Mouse (Mus musculus) Patski (cell line): ENCODE results near the gene Akp3. TPM values are rescaled to one million over a fixed set of nuclear protein-coding genes. Genes with fewer than 3 reads are reported as not detected.

Source experiments
- ATAC-seq: fragments of 100-300 bp; one replicate; pipeline ENCODE4 v1.8.0; 2021
- CTCF ChIA-PET: fragments of 350-600 bp; sonication (Branson Sonifier 250); formaldehyde crosslinking; loops from one replicate; lab custom pipeline; 2022; ENCODE audit warnings: inconsistent platforms; lab: Charles Lee
- POLR2A ChIA-PET: fragments of 350-600 bp; sonication (Branson Sonifier 250); formaldehyde crosslinking; loops from one replicate; lab custom pipeline; 2022; ENCODE audit warnings: antibody characterized with exemption, inconsistent platforms; lab: Charles Lee
- DNase-seq: peaks from one replicate; pipeline ENCODE4 v3.0.0-alpha.2; 2011; ENCODE audit warnings: low read depth, low spot score
- H3K27me3 ChIP-seq: fragments of 371-371 bp; one replicate; pipeline ENCODE4 v1.5.1; 2021
- CTCF ChIP-seq: fragments of 100-300 bp; IDR thresholded peaks from one replicate; pipeline ENCODE4 v1.5.1; 2021
- in situ Hi-C: fragments of 300-500 bp; cut with MboI; formaldehyde crosslinking; loops from 3 replicates; pipeline ENCODE4 v1.11.1; 2018; ENCODE audit warnings: low pct_unique_long_range_greater_than_20kb, mixed read lengths
- polyA plus RNA-seq: library from polyadenylated mRNA; unstranded; gene quantifications from one replicate; pipeline ENCODE4 v1.2.3, GENCODE M21; 2021

Gene Akp3
- polyA plus RNA-seq, 1 experiment from 2014 or later, result 0.06 TPM

GRCm38 (mm10) chr1:87111719-87112354, 12.9 kb upstream of the Akp3 start:
- H3K27me3 ChIP-seq, result no peaks in the 10 kb centered on the region
- no peak for ATAC-seq
- POLR2A ChIA-PET, result no interaction called here
- in situ Hi-C loops, result no loop called here
- DNase-seq, result no peak
- CTCF ChIA-PET, result interaction anchor here (1.1 kb wide), 1 partner anchor 18 kb away, joined by 3 read pairs; no protein-coding TSS in a partner anchor
- TF ChIP-seq CTCF, result peak; percentile 51

GRCm38 (mm10) chr1:87114784-87115183, 10.0 kb upstream of the Akp3 start:
- CTCF ChIA-PET, result interaction anchor here (1.3 kb wide), 1 partner anchor 8 kb away, joined by 5 read pairs; no protein-coding TSS in a partner anchor
- DNase-seq (no peak), ATAC-seq (no peak)
- no peak for TF ChIP-seq CTCF
- POLR2A ChIA-PET, result no interaction called here
- in situ Hi-C loops, result no loop called here
- H3K27me3 ChIP-seq, result no peaks in the 10 kb centered on the region

GRCm38 (mm10) chr1:87127206-87128030, 2.6 kb downstream of the Akp3 start:
- ChIA-PET CTCF (interaction anchor here (0.9 kb wide), 1 partner anchor 18 kb away, joined by 3 read pairs; no protein-coding TSS in a partner anchor), POLR2A (no interaction called here)
- no peak for DNase-seq
- no peak for TF ChIP-seq CTCF
- in situ Hi-C loops, result no loop called here
- no peaks in the 10 kb centered on the region for H3K27me3 ChIP-seq
- no peak for ATAC-seq

- CTCF ChIA-PET, result interaction anchor here (1.6 kb wide), 1 partner anchor 11 kb away, joined by 4 read pairs; no protein-coding TSS in a partner anchor
- ATAC-seq (peak; percentile 78), DNase-seq (peak; percentile 68)
- in situ Hi-C loops, result no loop called here
- no peaks in the 10 kb centered on the region for H3K27me3 ChIP-seq
- TF ChIP-seq CTCF, result no peak
- POLR2A ChIA-PET, result interaction anchor here (1.2 kb wide), 1 partner anchor 19 kb away, joined by 3 read pairs; no protein-coding TSS in a partner anchor
Observed at GRCm38 (mm10) chr1:87131803-87132202, 7.0 kb downstream of the Akp3 start.

- no peak for ATAC-seq
- no peak for DNase-seq
- POLR2A ChIA-PET, result no interaction called here
- H3K27me3 ChIP-seq, result no peaks in the 10 kb centered on the region
- CTCF ChIA-PET, result interaction anchor here (1.1 kb wide), 1 partner anchor 12 kb away, joined by 3 read pairs; no protein-coding TSS in a partner anchor
- no peak for TF ChIP-seq CTCF
- in situ Hi-C loops, result no loop called here
Observed at GRCm38 (mm10) chr1:87141550-87141949, 16.8 kb downstream of the Akp3 start.

GRCm38 (mm10) chr1:87142456-87142855, 17.7 kb downstream of the Akp3 start:
- POLR2A ChIA-PET, result no interaction called here
- CTCF ChIA-PET, result interaction anchor here (0.7 to 1.1 kb wide), 4 partner anchors 10 to 61 kb away, joined by 3 to 4 read pairs (median 3); no protein-coding TSS in a partner anchor
- DNase-seq (peak; percentile 41), ATAC-seq (peak; percentile 71)
- H3K27me3 ChIP-seq, result no peaks in the 10 kb centered on the region
- no peak for TF ChIP-seq CTCF
- in situ Hi-C loops, result no loop called here

- H3K27me3 ChIP-seq, result no peaks in the 10 kb centered on the region
- in situ Hi-C loops, result no loop called here
- ATAC-seq (no peak), DNase-seq (no peak)
- TF ChIP-seq CTCF, result no peak
- POLR2A ChIA-PET, result no interaction called here
- CTCF ChIA-PET, result interaction anchor here (0.7 to 1.1 kb wide), 4 partner anchors 11 to 62 kb away, joined by 3 to 4 read pairs (median 3); no protein-coding TSS in a partner anchor
Observed at GRCm38 (mm10) chr1:87143141-87143540, 18.4 kb downstream of the Akp3 start.

GRCm38 (mm10) chr1:87149422-87149821, 24.6 kb downstream of the Akp3 start:
- ATAC-seq (no peak), DNase-seq (no peak)
- TF ChIP-seq CTCF, result no peak
- CTCF ChIA-PET, result interaction anchor here (1.3 kb wide), 1 partner anchor 94 kb away, joined by 4 read pairs; no protein-coding TSS in a partner anchor
- peaks cover 19% of the 10 kb centered on the region for H3K27me3 ChIP-seq
- POLR2A ChIA-PET, result no interaction called here
- in situ Hi-C loops, result no loop called here

- H3K27me3 ChIP-seq, result peaks cover 35% of the 10 kb centered on the region
- POLR2A ChIA-PET, result no interaction called here
- CTCF ChIA-PET, result no interaction called here
- in situ Hi-C loops, result no loop called here
- DNase-seq, result no peak
- no peak for ATAC-seq
- no peak for TF ChIP-seq CTCF
Observed at GRCm38 (mm10) chr1:87151286-87151685, 26.5 kb downstream of the Akp3 start.

- H3K27me3 ChIP-seq, result peaks cover 43% of the 10 kb centered on the region
- ATAC-seq (no peak), DNase-seq (no peak)
- in situ Hi-C loops, result no loop called here
- TF ChIP-seq CTCF, result no peak
- CTCF ChIA-PET, result no interaction called here
- POLR2A ChIA-PET, result no interaction called here
Observed at GRCm38 (mm10) chr1:87153776-87154500, 29.2 kb downstream of the Akp3 start.
